Mouse (Mus musculus): Measurements from ENCODE around the gene Celf2.

The Celf2 gene

GRCm38 (mm10) chr2:6556913-6557312 lies 952.5 kb downstream of the Celf2 start:
- in situ Hi-C loops (cut with MseI, MboI), result no loop called here

DNA sequence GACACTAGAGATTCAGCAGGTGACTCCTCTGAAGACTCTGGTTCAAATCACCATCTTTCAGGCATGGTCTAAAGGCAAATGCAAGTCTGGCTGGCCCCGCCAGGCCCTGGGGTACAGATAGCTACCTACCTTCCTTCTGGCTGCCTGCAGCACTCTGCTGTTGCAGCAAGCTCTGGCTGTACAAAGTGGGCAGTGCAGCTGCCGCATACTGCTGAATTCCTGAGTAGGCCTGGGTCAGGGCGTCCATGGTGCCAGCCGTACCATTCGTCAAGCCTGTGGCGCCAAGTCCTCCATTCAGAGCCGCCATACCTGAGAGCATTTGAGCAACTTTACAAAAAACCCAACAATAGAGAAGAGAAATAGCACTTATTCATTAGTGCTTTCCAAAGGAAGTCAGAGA lies 955.7 kb downstream of the Celf2 start:
- in situ Hi-C loops (cut with MseI, MboI), result no loop called here

GRCm38 (mm10) chr2:6549251-6549650 lies 960.1 kb downstream of the Celf2 start:
- in situ Hi-C loops (cut with MseI, MboI), result no loop called here

DNA sequence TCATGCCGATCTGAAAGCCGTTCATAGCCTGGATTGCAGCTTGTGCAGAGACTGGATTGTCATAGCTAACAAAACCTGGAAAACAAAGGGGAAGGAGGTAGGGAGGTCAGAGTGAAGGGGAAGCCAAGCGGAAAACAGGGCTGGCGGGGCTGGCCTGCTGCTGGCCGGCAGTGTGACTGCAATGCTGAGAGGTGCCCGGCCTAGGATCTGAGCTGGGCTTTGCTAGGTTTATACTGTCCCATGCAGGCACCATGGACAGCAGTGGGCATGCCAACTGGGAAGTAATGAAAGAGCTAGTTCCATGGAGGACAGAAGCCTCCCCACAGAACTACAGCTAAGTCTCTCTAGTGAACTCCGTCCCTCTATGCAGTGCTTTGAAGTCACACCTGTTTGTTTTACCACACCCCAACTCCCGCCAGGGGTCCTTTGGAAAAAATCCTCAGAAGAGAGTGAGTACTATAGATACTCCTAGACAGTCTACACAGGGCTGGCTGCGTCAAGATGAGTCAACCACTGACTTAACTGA lies 962.2 kb downstream of the Celf2 start:
- in situ Hi-C loops (cut with MseI, MboI), result no loop called here

- in situ Hi-C loops (cut with MseI, MboI), result no loop called here
Measured at GRCm38 (mm10) chr2:6546462-6547138, 962.8 kb downstream of the Celf2 start.

DNA sequence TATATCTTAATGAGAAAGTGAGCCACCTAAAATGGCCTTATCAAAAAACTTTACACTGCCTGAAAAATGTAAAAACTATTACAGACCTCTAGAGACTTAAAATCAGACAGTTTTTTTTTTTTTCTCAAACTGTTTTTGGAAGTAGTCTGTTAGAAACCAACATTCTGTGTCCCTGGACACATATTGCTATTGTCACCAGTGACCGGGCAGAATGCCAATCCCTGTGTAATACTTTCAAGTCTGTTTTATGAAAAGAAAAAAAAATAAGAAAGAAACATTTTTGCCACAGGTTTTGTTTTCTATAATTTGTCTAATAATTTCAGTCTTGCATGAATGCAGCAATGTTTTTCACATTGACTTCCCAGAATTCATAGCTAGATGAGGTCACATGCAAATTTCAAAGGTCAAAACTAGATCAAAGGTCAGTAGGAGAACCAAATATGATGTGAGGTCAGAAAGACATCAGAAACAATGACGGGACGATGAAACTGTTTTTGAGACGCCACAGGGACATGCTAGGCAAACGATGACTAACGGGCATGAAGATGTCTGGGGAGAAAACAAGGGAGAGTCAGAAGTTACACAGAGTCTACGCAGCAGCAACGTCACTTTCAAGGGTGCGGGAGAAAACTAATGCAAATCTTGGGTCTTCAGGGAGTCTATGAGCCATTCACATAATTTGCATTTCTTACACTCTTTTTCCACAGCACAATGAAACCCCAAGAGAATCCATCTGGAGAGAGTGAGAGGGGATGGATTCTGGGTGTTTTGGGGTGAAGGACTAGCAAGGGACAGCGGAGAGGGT lies 964.0 kb downstream of the Celf2 start:
- in situ Hi-C loops (cut with MseI, MboI), result no loop called here

DNA sequence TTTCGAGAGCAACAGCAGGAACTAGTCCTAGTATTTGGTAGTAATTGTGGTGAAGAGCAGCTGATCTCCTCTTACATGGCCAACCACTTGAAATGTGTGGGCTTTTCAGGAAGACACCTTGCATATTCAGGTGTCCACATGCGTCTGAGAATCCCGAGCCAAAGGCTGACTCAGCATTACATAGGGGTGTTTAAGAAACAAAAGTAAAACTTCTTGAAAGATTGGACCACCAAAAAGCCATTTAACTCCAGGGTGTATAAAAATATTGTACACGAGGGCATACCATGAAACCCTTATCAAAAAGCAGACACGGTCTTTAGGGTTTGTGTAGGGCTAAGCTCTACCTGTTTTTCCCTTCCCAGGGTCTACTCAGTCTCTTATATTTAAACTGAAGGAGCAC lies 965.7 kb downstream of the Celf2 start:
- in situ Hi-C loops (cut with MseI, MboI), result no loop called here

DNA sequence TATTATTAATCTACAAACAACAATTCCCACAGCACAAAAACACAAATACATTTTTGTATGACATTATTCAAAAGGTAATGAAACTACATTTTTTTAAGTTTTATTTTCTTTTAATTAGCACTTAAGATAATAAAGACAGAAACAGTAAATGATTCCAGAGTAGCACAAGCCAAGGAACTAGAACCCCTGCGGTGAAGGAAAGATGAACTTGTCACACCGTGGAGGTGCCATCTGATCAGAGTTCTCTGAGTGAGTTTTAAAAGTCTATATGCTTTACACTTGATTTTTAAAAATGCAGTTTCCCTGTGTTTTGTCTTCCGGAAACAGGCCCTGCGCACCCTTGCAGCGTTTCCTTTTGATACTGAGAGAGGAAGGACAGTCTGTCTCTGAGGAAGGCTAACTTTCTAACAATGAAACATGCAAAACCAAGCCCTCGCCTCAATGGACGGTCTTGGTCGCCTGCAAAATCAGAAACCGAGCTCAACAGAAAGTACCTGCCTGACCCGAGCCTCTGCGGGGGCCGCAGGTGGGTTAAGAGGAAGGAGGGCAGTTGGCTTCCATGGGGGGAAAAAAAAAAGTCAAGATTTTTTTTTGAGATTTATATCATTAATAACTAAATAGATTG lies 966.7 kb downstream of the Celf2 start:
- in situ Hi-C loops (cut with MseI, MboI), result no loop called here

DNA sequence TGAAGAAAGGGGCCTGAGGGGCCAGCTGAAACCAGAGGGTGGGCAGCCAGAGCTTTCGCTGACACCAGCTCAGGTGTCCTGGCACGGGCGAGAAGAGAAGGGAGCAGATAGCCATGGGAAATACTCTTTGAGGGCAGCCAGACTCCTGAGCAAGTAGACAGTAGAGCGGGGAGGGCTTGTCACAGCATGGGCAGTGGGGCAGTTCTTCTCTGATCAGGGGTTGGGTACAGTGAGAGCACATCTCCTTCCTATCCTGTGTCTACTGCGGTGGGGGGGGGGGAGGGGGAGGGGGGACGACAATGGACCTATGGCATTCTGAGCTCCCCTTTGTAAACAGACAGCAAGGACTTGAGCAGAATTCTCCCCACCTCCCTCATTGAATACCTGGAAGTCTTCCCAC lies 968.5 kb downstream of the Celf2 start:
- in situ Hi-C loops (cut with MseI, MboI), result no loop called here

- in situ Hi-C loops (cut with MseI, MboI), result no loop called here
Measured at GRCm38 (mm10) chr2:6540092-6540491, 969.3 kb downstream of the Celf2 start.

DNA sequence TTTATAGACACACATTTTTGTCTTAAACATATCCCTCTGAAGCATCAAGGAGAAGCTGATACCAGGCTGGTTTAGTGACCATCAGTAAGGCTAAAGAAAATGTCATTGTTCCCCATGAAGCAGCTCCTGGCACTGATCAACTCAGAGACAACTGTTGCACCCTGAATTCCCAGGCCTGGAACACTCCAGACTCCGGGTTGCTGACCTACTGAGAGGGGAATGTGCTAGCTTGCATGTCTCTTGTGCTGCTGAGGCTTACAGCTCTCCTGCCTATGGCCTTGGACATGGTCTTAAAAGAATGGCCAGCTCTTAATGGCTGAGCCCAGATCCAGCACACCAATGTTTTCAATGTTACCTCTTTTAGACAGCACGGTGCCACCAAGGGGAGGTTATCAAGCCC lies 970.9 kb downstream of the Celf2 start:
- in situ Hi-C loops (cut with MseI, MboI), result no loop called here

GRCm38 (mm10) chr2:6538031-6538430 lies 971.3 kb downstream of the Celf2 start:
- in situ Hi-C loops (cut with MseI, MboI), result no loop called here

GRCm38 (mm10) chr2:6537326-6537725 lies 972.0 kb downstream of the Celf2 start:
- in situ Hi-C loops (cut with MseI, MboI), result no loop called here

GRCm38 (mm10) chr2:6536372-6536771 lies 973.0 kb downstream of the Celf2 start:
- in situ Hi-C loops (cut with MseI, MboI), result no loop called here

- in situ Hi-C loops (cut with MseI, MboI), result no loop called here
Measured at GRCm38 (mm10) chr2:6532341-6532740, 977.0 kb downstream of the Celf2 start.

DNA sequence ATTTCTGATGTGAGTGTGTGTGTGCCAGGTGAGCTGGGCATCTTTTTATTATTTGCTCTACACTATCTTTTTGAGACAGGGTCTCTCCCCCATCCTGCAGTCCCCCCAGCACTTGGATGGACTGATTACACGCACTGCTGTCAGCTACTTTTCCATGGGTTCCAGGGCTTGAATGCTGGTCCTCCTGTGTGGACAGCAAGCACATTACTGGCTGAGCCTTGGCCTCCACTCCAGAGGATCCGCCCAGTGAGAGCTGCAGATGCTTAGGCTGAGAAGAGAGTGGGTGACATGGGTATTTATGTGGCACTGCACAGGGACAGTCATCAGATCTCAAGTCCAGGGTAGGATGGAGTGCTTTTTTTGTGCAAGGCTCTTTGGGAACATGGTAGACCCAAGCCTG lies 981.3 kb downstream of the Celf2 start:
- in situ Hi-C loops (cut with MseI, MboI), result no loop called here

GRCm38 (mm10) chr2:6526825-6527224 lies 982.5 kb downstream of the Celf2 start:
- in situ Hi-C loops (cut with MseI, MboI), result no loop called here

DNA sequence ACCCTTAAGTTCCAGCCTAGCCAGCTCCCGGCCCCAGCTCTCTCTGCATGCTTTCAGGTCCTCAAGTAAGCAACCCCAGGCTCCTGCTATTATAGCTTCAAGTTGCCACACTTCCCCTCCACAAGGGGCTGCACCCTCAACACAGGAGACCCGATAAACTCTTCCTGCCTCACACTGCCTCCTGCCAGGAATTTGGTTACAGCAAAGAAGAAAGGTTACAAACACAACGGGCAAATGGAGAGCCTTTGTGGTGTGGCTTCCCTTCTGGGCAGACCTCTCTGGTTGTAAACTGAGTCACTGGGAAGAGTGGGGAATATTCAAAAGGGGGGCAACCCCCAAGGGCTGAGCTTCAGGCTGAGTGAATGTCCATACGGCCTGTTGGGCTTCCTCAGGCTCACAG lies 983.1 kb downstream of the Celf2 start:
- in situ Hi-C loops (cut with MseI, MboI), result no loop called here

DNA sequence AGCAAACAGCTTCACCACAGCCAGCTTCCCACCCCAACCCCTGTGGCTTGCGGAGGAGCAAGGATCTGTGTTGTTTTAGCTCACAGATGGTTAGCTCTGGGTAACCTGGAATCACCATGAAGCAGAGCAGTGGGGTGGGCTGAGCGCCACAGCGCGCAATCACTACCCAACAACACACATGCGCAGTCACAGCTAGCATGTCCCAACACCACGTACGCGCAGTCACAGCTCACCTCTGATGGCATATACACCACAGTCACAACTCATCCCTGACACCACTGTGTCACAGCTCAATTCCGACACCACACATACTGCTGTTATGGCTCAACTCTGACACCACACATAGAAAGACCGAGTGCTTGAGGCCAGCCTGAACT lies 985.5 kb downstream of the Celf2 start:
- in situ Hi-C loops (cut with MseI, MboI), result no loop called here

GRCm38 (mm10) chr2:6523261-6523923 lies 986.0 kb downstream of the Celf2 start:
- in situ Hi-C loops (cut with MseI, MboI), result no loop called here

GRCm38 (mm10) chr2:6522411-6522810 lies 987.0 kb downstream of the Celf2 start:
- in situ Hi-C loops (cut with MseI, MboI), result no loop called here

GRCm38 (mm10) chr2:6513176-6513575 lies 996.2 kb downstream of the Celf2 start:
- in situ Hi-C loops (cut with MseI, MboI), result no loop called here

Measured in mouse trophoblast stem cell (cell line).